Mouse (Mus musculus) hindbrain, embryonic 14.5 days (tissue): ENCODE measurements around the gene Frmd4a. TPM values are rescaled to one million over a fixed set of nuclear protein-coding genes. Genes with fewer than 3 reads are reported as not detected.
"Not testable (repeated sequence)": the region's sequence is repeated elsewhere in the genome, so short reads cannot be mapped to it uniquely, and the experiment has no call there.

Experiments used
- ATAC-seq: fragments of 200-750 bp; cut with Nextera tagmentation; 2 replicates; pipeline ENCODE4 v1.8.0; 2017; ENCODE audit warnings: moderate number of reproducible peaks, mild to moderate bottlenecking, moderate TSS enrichment, moderate library complexity; ENCODE audit not compliant: low FRiP score
- DNase-seq: peaks from one replicate; pipeline ENCODE4 v3.0.0-alpha.2; 2015; ENCODE audit warnings: low spot score
- H3K27ac ChIP-seq: fragments of 300-500 bp; sonication (generic); 2 replicates; pipeline ENCODE4 v1.5.1; 2014; ENCODE audit warnings: mild to moderate bottlenecking, moderate library complexity
- H3K27me3 ChIP-seq: fragments of 300-500 bp; sonication (generic); 2 replicates; pipeline ENCODE4 v1.6.1; 2014; ENCODE audit warnings: mild to moderate bottlenecking, low read length, mixed read lengths; ENCODE audit not compliant: control insufficient read depth, insufficient read depth
- H3K36me3 ChIP-seq: fragments of 300-500 bp; sonication (generic); replicated peaks from 2 replicates; pipeline ENCODE4 v1.6.1; 2014; ENCODE audit not compliant: control insufficient read depth, insufficient read depth
- H3K4me1 ChIP-seq: fragments of 300-500 bp; sonication (generic); replicated peaks from 2 replicates; pipeline ENCODE4 v1.6.1; 2014; ENCODE audit warnings: antibody characterized with exemption, low read length, mixed read lengths; ENCODE audit not compliant: control insufficient read depth, insufficient read depth
- H3K4me2 ChIP-seq: fragments of 300-500 bp; sonication (generic); replicated peaks from 2 replicates; pipeline ENCODE4 v1.6.1; 2014; ENCODE audit warnings: mild to moderate bottlenecking, moderate library complexity
- H3K4me3 ChIP-seq: fragments of 300-500 bp; sonication (generic); replicated peaks from 2 replicates; pipeline ENCODE4 v1.5.1; 2014; ENCODE audit warnings: mild to moderate bottlenecking, low read length
- H3K9ac ChIP-seq: fragments of 300-500 bp; sonication (generic); 2 replicates; pipeline ENCODE4 v1.6.1; 2014
- H3K9me3 ChIP-seq: fragments of 300-500 bp; sonication (generic); 2 replicates; pipeline ENCODE4 v1.6.1; 2016; ENCODE audit warnings: low read length; ENCODE audit not compliant: control insufficient read depth
- WGBS: fragments of 180-500 bp; shearing (Covaris S2); extraction: QIAGEN DNeasy Blood & Tissue Kit; methylation state at CpG from one replicate; pipeline ENCODE4 v1.1.7; 2014; 5-methylcytosine and 5-hydroxymethylcytosine counted together
- polyA plus RNA-seq: library from polyadenylated mRNA; unstranded; fragments of >200 nt; fragmentation: Nextera tagmentation; extraction: Ambion mirVana; gene quantifications from 2 replicates; pipeline ENCODE4 v1.2.1, GENCODE M21; 2014

Gene Frmd4a
- polyA plus RNA-seq, 1 experiment from 2014 or later: 56.9 TPM

DNA sequence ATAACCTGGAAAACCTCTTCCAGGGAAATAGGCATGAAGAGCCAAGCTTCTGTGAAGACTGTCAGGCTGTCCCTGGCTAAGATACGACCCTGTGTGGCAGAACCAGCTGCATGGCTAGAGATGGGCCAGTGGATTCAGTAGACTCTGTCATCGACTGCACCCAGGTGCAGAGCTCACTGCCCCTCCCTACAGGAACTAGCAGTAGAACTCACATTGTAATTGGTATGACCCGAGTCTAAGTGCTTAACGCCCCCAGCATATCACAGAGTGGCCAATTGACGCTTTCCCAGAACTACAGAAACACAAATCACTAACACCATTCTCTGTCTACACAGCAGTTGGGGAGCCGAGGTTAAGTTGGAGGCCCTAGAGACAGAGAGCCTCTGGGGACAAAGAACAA, 232.2 kb downstream of the Frmd4a start:
- H3K4me1 ChIP-seq: peaks cover 13% of the 10 kb centered on the region
- no peak overlapping the region for H3K27ac ChIP-seq
- no peak overlapping the region for H3K4me3 ChIP-seq
- DNase-seq (no peak), ATAC-seq (no peak)
- H3K9ac ChIP-seq: no peak overlapping the region
- no peak overlapping the region for H3K4me2 ChIP-seq
- no peaks in the 10 kb centered on the region for H3K36me3 ChIP-seq
- H3K27me3 ChIP-seq: no peaks in the 10 kb centered on the region
- WGBS: 28% methylated on average over 6 of the region's 6 CpGs
- no peaks in the 10 kb centered on the region for H3K9me3 ChIP-seq

GRCm38 (mm10) chr2:4252541-4253291, 235.2 kb downstream of the Frmd4a start:
- DNase-seq: no peak
- Histone ChIP-seq H3K4me3 (no peak overlapping the region), H3K4me1 (peaks cover 13% of the 10 kb centered on the region), H3K27ac (peak overlapping the region; percentile 70), H3K9me3 (no peaks in the 10 kb centered on the region), H3K9ac (no peak overlapping the region), H3K27me3 (no peaks in the 10 kb centered on the region), H3K4me2 (no peak overlapping the region; the same call in 1 of the 2 replicates), H3K36me3 (no peaks in the 10 kb centered on the region)
- ATAC-seq: no peak
- 38% methylated on average over 9 of the region's 9 CpGs for WGBS

DNA sequence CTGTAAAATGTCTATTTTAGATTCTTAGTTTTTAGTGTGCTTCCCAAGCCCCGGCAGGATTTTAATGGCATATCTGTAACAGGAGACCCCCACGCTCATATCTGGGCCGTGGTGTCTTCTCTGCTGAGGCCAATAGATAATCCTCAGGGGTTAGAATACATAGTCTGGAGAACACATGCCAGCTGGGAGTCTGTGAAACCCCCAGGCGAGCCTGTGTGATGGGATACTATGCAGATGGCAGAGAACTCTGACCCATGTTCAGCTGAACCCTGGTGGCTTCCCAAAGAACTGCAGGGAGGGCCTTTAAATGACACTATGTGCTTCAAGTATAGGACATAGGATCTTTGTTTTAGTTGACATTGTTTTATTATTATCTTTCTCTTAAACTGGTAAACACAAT, 235.8 kb downstream of the Frmd4a start:
- peak; percentile 62; the same call in 1 of the 2 replicates for ATAC-seq
- Histone ChIP-seq H3K27me3 (no peaks in the 10 kb centered on the region), H3K36me3 (no peaks in the 10 kb centered on the region), H3K27ac (peak overlapping the region; percentile 70), H3K4me2 (no peak overlapping the region; the same call in 1 of the 2 replicates), H3K9me3 (no peaks in the 10 kb centered on the region), H3K4me3 (no peak overlapping the region), H3K4me1 (peaks cover 13% of the 10 kb centered on the region), H3K9ac (no peak overlapping the region)
- 16% methylated on average over 4 of the region's 4 CpGs for WGBS
- DNase-seq: peak; percentile 56

DNA sequence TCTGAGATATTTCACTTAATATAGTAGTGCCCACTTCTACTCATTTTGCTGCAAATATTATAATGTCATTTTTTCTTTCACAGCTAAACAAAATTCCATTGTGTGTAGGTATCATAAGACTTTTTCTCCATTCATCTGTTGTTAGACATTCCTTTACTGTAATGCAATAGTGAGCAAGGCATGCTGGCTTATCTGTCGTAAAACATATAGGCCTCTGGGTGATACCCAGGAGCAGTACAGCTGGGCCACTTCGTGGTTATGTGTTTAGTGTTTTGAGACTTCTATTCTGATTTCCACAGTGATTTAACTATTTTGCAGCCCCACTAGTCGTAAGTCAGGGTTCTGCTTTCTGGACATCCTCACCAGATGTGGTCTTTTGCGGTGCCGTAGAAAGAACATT, 236.6 kb downstream of the Frmd4a start:
- Histone ChIP-seq H3K27me3 (no peaks in the 10 kb centered on the region), H3K36me3 (no peaks in the 10 kb centered on the region), H3K4me3 (no peak overlapping the region), H3K9ac (no peak overlapping the region), H3K27ac (no peak overlapping the region), H3K9me3 (no peaks in the 10 kb centered on the region), H3K4me1 (peaks cover 13% of the 10 kb centered on the region), H3K4me2 (no peak overlapping the region)
- WGBS: 81% methylated on average over 5 of the region's 5 CpGs
- DNase-seq: no peak
- no peak for ATAC-seq

GRCm38 (mm10) chr2:4256242-4256641, 238.7 kb downstream of the Frmd4a start:
- 97% methylated on average over 2 of the region's 2 CpGs for WGBS
- Histone ChIP-seq H3K9me3 (no peaks in the 10 kb centered on the region), H3K27ac (no peak overlapping the region), H3K9ac (no peak overlapping the region), H3K4me1 (peaks cover 18% of the 10 kb centered on the region), H3K4me2 (no peak overlapping the region), H3K27me3 (no peaks in the 10 kb centered on the region), H3K36me3 (no peaks in the 10 kb centered on the region), H3K4me3 (no peak overlapping the region)
- ATAC-seq: no peak
- DNase-seq: no peak

GRCm38 (mm10) chr2:4257604-4258003, 240.1 kb downstream of the Frmd4a start:
- H3K4me1 ChIP-seq: peaks cover 15% of the 10 kb centered on the region
- H3K9me3 ChIP-seq: no peaks in the 10 kb centered on the region
- WGBS: 91% methylated on average over 1 of the region's 1 CpGs
- ATAC-seq (no peak), DNase-seq (no peak)
- H3K4me3 ChIP-seq: no peak overlapping the region
- no peak overlapping the region for H3K27ac ChIP-seq
- no peak overlapping the region for H3K9ac ChIP-seq
- H3K36me3 ChIP-seq: no peaks in the 10 kb centered on the region
- no peak overlapping the region for H3K4me2 ChIP-seq
- no peaks in the 10 kb centered on the region for H3K27me3 ChIP-seq

DNA sequence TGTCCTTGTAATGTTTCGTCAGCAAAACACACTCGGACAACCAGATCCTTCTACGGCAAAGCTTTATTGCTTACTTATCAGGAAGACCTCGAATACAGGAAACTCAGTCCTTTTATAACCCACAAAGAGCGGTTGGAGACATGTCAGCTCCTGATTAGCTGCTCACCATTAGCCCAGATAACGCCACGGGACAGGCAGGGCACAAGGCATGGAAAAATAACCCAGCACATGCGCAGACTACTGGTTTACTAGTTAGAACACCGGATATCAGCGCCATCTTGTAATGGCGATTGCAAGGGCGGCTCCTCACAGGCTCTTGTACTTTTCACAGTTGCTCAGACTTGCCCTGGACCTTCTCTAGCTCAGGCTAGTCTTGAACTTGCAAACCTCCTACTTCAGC, 241.3 kb downstream of the Frmd4a start:
- H3K4me1 ChIP-seq, H3K9me3 ChIP-seq, H3K4me3 ChIP-seq, ATAC-seq, DNase-seq, H3K27ac ChIP-seq, H3K27me3 ChIP-seq, H3K9ac ChIP-seq, H3K4me2 ChIP-seq, H3K36me3 ChIP-seq: not testable (repeated sequence)
- WGBS: 95% methylated on average over 12 of the region's 12 CpGs

GRCm38 (mm10) chr2:4260324-4261058, 243.0 kb downstream of the Frmd4a start:
- Histone ChIP-seq H3K36me3 (no peaks in the 10 kb centered on the region), H3K9me3 (no peaks in the 10 kb centered on the region), H3K4me1 (0 out of 2 replicates have a peak, but pooled peaks cover 5% of the 10 kb centered on the region), H3K4me3 (no peak overlapping the region), H3K4me2 (no peak overlapping the region), H3K27me3 (no peaks in the 10 kb centered on the region), H3K27ac (no peak overlapping the region), H3K9ac (no peak overlapping the region)
- 12% methylated on average over 10 of the region's 10 CpGs for WGBS
- ATAC-seq (peak; percentile 60; the same call in 1 of the 2 replicates), DNase-seq (no peak)

GRCm38 (mm10) chr2:4262667-4263066, 245.2 kb downstream of the Frmd4a start:
- DNase-seq: no peak
- no peaks in the 10 kb centered on the region for H3K9me3 ChIP-seq
- H3K27ac ChIP-seq: no peak overlapping the region
- 79% methylated on average over 3 of the region's 3 CpGs for WGBS
- no peak overlapping the region for H3K4me3 ChIP-seq
- 0 out of 2 replicates have a peak, but pooled peaks cover 5% of the 10 kb centered on the region for H3K4me1 ChIP-seq
- H3K4me2 ChIP-seq: no peak overlapping the region
- H3K27me3 ChIP-seq: no peaks in the 10 kb centered on the region
- ATAC-seq: no peak
- no peaks in the 10 kb centered on the region for H3K36me3 ChIP-seq
- H3K9ac ChIP-seq: no peak overlapping the region
